Mouse (Mus musculus) liver, embryonic 15.5 days (tissue): Measurements from ENCODE around the gene Cyb5d1. TPM values are rescaled to one million over a fixed set of nuclear protein-coding genes. Genes with fewer than 3 reads are reported as not detected.

Experiments
- ATAC-seq: fragments of 200-750 bp; cut with Nextera tagmentation; 2 replicates; pipeline ENCODE4 v1.8.0; 2017; ENCODE audit warnings: moderate number of reproducible peaks, mild to moderate bottlenecking, moderate library complexity; ENCODE audit not compliant: insufficient read depth
- H3K27ac ChIP-seq: fragments of 300-500 bp; sonication (generic); replicated peaks from 2 replicates; pipeline ENCODE4 v1.5.1; 2015; ENCODE audit warnings: mild to moderate bottlenecking, inconsistent platforms
- H3K27me3 ChIP-seq: fragments of 300-500 bp; sonication (generic); 2 replicates; pipeline ENCODE4 v1.6.1; 2015; ENCODE audit warnings: mild to moderate bottlenecking, inconsistent platforms
- H3K36me3 ChIP-seq: fragments of 300-500 bp; sonication (generic); replicated peaks from 2 replicates; pipeline ENCODE4 v1.6.1; 2015; ENCODE audit warnings: moderate library complexity, mild to moderate bottlenecking, inconsistent platforms
- H3K4me1 ChIP-seq: fragments of 300-500 bp; sonication (generic); replicated peaks from 2 replicates; pipeline ENCODE4 v1.6.1; 2015; ENCODE audit warnings: inconsistent platforms
- H3K4me2 ChIP-seq: fragments of 300-500 bp; sonication (generic); 2 replicates; pipeline ENCODE4 v1.6.1; 2015; ENCODE audit warnings: moderate library complexity, mild to moderate bottlenecking, inconsistent platforms
- H3K4me3 ChIP-seq: fragments of 300-500 bp; sonication (generic); replicated peaks from 2 replicates; pipeline ENCODE4 v1.5.1; 2015; ENCODE audit warnings: mild to moderate bottlenecking, inconsistent platforms
- H3K9ac ChIP-seq: fragments of 300-500 bp; sonication (generic); 2 replicates; pipeline ENCODE4 v1.6.1; 2015; ENCODE audit warnings: moderate library complexity, mild to moderate bottlenecking, inconsistent platforms
- H3K9me3 ChIP-seq: fragments of 300-500 bp; sonication (generic); replicated peaks from 2 replicates; pipeline ENCODE4 v1.6.1; 2016; ENCODE audit warnings: inconsistent platforms
- WGBS: fragments of 180-500 bp; shearing (Covaris S2); methylation state at CpG from one replicate; pipeline ENCODE4 v1.1.7; 2015; ENCODE audit warnings: mixed read lengths; ENCODE audit not compliant: insufficient replicate concordance; 5-methylcytosine and 5-hydroxymethylcytosine counted together
- polyA plus RNA-seq: library from polyadenylated mRNA; unstranded; fragments of >200 nt; fragmentation: Nextera tagmentation; extraction: Ambion mirVana; gene quantifications from 2 replicates; pipeline ENCODE4 v1.2.1, GENCODE M21; 2015

Gene Cyb5d1
- polyA plus RNA-seq, 1 experiment from 2014 or later: 9.6 TPM

- 1% methylated on average over 23 of the region's 25 CpGs for WGBS
- ATAC-seq: no peak
Measured at GRCm38 (mm10) chr11:69415668-69416451, 20.4 kb upstream of the Cyb5d1 start.

GRCm38 (mm10) chr11:69415327-69415667, 19.9 kb upstream of the Cyb5d1 start:
- peak overlapping the region; percentile 56 for H3K4me3 ChIP-seq
- WGBS: 10% methylated on average over 3 of the region's 3 CpGs
- no peaks in the 10 kb centered on the region for H3K36me3 ChIP-seq
- H3K4me1 ChIP-seq: peaks cover 96% of the 10 kb centered on the region
- H3K27ac ChIP-seq: peak overlapping the region; percentile 79
- H3K9ac ChIP-seq: peak overlapping the region; percentile 33; the same call in 1 of the 2 replicates
- H3K27me3 ChIP-seq: peaks cover 47% of the 10 kb centered on the region
- no peaks in the 10 kb centered on the region for H3K9me3 ChIP-seq
- peak overlapping the region; percentile 100 for H3K4me2 ChIP-seq
- ATAC-seq: no peak

More at GRCm38 (mm10) chr11:69415668-69416451, 20.4 kb upstream of the Cyb5d1 start:
- H3K9ac ChIP-seq: peak overlapping the region; percentile 33; the same call in 1 of the 2 replicates
- H3K36me3 ChIP-seq: no peaks in the 10 kb centered on the region
- H3K27me3 ChIP-seq: peaks cover 52% of the 10 kb centered on the region
- peak overlapping the region; percentile 79 for H3K27ac ChIP-seq
- H3K4me3 ChIP-seq: peak overlapping the region; percentile 56
- no peaks in the 10 kb centered on the region for H3K9me3 ChIP-seq
- H3K4me2 ChIP-seq: peak overlapping the region; percentile 100
- peaks cover 96% of the 10 kb centered on the region for H3K4me1 ChIP-seq

GRCm38 (mm10) chr11:69414421-69415326, 19.2 kb upstream of the Cyb5d1 start:
- peak overlapping the region; percentile 33; the same call in 1 of the 2 replicates for H3K9ac ChIP-seq
- no peaks in the 10 kb centered on the region for H3K9me3 ChIP-seq
- ATAC-seq: no peak
- peak overlapping the region; percentile 56 for H3K4me3 ChIP-seq
- H3K27ac ChIP-seq: peak overlapping the region; percentile 79
- H3K36me3 ChIP-seq: no peaks in the 10 kb centered on the region
- WGBS: 35% methylated on average over 4 of the region's 4 CpGs
- peaks cover 96% of the 10 kb centered on the region for H3K4me1 ChIP-seq
- H3K4me2 ChIP-seq: peak overlapping the region; percentile 100
- peaks cover 41% of the 10 kb centered on the region for H3K27me3 ChIP-seq

GRCm38 (mm10) chr11:69413221-69414181, 18.1 kb upstream of the Cyb5d1 start, which contains the start of gene Kdm6b:
Kdm6b (minus strand) TSS chr11:69413675.
- H3K4me1 ChIP-seq: peaks cover 95% of the 10 kb centered on the region
- H3K9ac ChIP-seq: no peak within 1 kb of the TSS
- H3K27ac ChIP-seq: peak within 1 kb of the TSS; percentile 92
- no peaks in the 10 kb centered on the region for H3K36me3 ChIP-seq
- peak within 1 kb of the TSS; percentile 69 for H3K4me3 ChIP-seq
- H3K9me3 ChIP-seq: no peaks in the 10 kb centered on the region
- no peak for ATAC-seq
- WGBS: 45% methylated on average over 12 of the region's 12 CpGs
- H3K27me3 ChIP-seq: peaks cover 31% of the 10 kb centered on the region
- peak within 1 kb of the TSS; percentile 100 for H3K4me2 ChIP-seq

DNA sequence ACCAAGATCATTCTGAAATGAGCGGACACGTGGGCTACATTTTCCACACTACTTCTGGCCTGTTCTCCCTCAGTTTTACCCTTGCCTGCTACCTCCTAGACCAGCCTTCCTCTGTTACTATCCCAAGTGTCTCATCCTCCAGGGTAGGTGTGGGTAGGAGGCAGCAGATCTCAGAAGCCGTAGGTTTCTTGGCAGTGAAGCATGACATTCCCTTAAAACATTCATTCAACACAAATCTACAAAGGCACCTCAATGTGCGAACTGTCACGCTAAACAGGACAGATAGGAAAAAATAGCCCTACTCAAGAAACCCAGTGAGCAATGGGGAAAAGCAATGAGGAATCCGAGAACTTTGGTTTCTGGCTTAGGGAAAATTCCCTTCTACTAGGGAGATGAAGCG, 17.1 kb upstream of the Cyb5d1 start:
- H3K4me1 ChIP-seq: peaks cover 95% of the 10 kb centered on the region
- peak overlapping the region; percentile 92; the same call in 1 of the 2 replicates for H3K27ac ChIP-seq
- peak overlapping the region; percentile 69; the same call in 1 of the 2 replicates for H3K4me3 ChIP-seq
- H3K4me2 ChIP-seq: peak overlapping the region; percentile 100
- H3K27me3 ChIP-seq: peaks cover 21% of the 10 kb centered on the region
- H3K9me3 ChIP-seq: no peaks in the 10 kb centered on the region
- peaks cover 6% of the 10 kb centered on the region; the same call in 1 of the 2 replicates for H3K36me3 ChIP-seq
- no peak overlapping the region for H3K9ac ChIP-seq
- no peak for ATAC-seq
- WGBS: 72% methylated on average over 7 of the region's 7 CpGs

- no peaks in the 10 kb centered on the region for H3K9me3 ChIP-seq
- peaks cover 13% of the 10 kb centered on the region for H3K27me3 ChIP-seq
- ATAC-seq: peak; percentile 9; the same call in 1 of the 2 replicates
- peaks cover 15% of the 10 kb centered on the region for H3K36me3 ChIP-seq
- H3K9ac ChIP-seq: peak overlapping the region; percentile 83
- H3K4me3 ChIP-seq: peak overlapping the region; percentile 69
- peak overlapping the region; percentile 100 for H3K4me2 ChIP-seq
- under 1% methylated on average over 39 of the region's 39 CpGs for WGBS
- peak overlapping the region; percentile 92 for H3K27ac ChIP-seq
- H3K4me1 ChIP-seq: peaks cover 94% of the 10 kb centered on the region
Measured at GRCm38 (mm10) chr11:69411538-69412203, 16.2 kb upstream of the Cyb5d1 start.

GRCm38 (mm10) chr11:69411073-69411535, 15.7 kb upstream of the Cyb5d1 start:
- peak; percentile 27 for ATAC-seq
- peak overlapping the region; percentile 69 for H3K4me3 ChIP-seq
- peak overlapping the region; percentile 100 for H3K4me2 ChIP-seq
- H3K27ac ChIP-seq: peak overlapping the region; percentile 92
- H3K36me3 ChIP-seq: peaks cover 20% of the 10 kb centered on the region
- no peaks in the 10 kb centered on the region for H3K9me3 ChIP-seq
- under 1% methylated on average over 26 of the region's 26 CpGs for WGBS
- peak overlapping the region; percentile 83 for H3K9ac ChIP-seq
- H3K4me1 ChIP-seq: peaks cover 92% of the 10 kb centered on the region
- H3K27me3 ChIP-seq: peaks cover 12% of the 10 kb centered on the region; the same call in 1 of the 2 replicates

GRCm38 (mm10) chr11:69410310-69411072, 15.1 kb upstream of the Cyb5d1 start:
- H3K4me1 ChIP-seq: peaks cover 87% of the 10 kb centered on the region
- H3K4me3 ChIP-seq: peak overlapping the region; percentile 69
- H3K27me3 ChIP-seq: peaks cover 7% of the 10 kb centered on the region; the same call in 1 of the 2 replicates
- H3K27ac ChIP-seq: peak overlapping the region; percentile 92
- peaks cover 27% of the 10 kb centered on the region for H3K36me3 ChIP-seq
- no peak for ATAC-seq
- peak overlapping the region; percentile 100 for H3K4me2 ChIP-seq
- under 1% methylated on average over 41 of the region's 41 CpGs for WGBS
- H3K9me3 ChIP-seq: no peaks in the 10 kb centered on the region
- peak overlapping the region; percentile 83 for H3K9ac ChIP-seq

DNA sequence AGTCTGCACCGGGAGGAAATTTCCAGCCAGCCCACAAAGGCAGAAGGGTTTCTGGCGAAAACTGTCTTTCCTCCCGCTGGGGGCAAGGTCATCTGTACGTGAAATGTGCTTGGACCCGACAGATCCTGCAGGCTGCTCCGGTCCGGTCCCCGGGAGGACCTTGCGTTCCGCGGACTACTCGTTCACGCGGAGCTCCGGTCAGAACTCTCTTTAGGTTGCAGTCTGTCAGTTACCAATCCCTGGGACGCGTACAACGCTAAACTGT, 14.5 kb upstream of the Cyb5d1 start:
- Histone ChIP-seq H3K9ac (peak overlapping the region; percentile 83), H3K4me3 (peak overlapping the region; percentile 69), H3K4me2 (peak overlapping the region; percentile 100), H3K9me3 (no peaks in the 10 kb centered on the region), H3K36me3 (peaks cover 32% of the 10 kb centered on the region), H3K27me3 (0 out of 2 replicates have a peak, but pooled peaks cover 2% of the 10 kb centered on the region), H3K27ac (peak overlapping the region; percentile 92), H3K4me1 (peaks cover 81% of the 10 kb centered on the region)
- ATAC-seq: no peak
- WGBS: under 1% methylated on average over 18 of the region's 18 CpGs
